Mouse (Mus musculus): ENCODE data around the gene Pigk.
A peak's percentile ranks its signal among the peaks of the same experiment; 100 is the strongest.

Gene Pigk

GRCm38 (mm10) chr3:152733011-152733410 is 19.1 kb downstream of the Pigk start:
- DNase-seq = no peak

GRCm38 (mm10) chr3:152733513-152733912 is 19.6 kb downstream of the Pigk start:
- DNase-seq = no peak

GRCm38 (mm10) chr3:152734100-152734499 is 20.2 kb downstream of the Pigk start:
- DNase-seq = no peak

DNA sequence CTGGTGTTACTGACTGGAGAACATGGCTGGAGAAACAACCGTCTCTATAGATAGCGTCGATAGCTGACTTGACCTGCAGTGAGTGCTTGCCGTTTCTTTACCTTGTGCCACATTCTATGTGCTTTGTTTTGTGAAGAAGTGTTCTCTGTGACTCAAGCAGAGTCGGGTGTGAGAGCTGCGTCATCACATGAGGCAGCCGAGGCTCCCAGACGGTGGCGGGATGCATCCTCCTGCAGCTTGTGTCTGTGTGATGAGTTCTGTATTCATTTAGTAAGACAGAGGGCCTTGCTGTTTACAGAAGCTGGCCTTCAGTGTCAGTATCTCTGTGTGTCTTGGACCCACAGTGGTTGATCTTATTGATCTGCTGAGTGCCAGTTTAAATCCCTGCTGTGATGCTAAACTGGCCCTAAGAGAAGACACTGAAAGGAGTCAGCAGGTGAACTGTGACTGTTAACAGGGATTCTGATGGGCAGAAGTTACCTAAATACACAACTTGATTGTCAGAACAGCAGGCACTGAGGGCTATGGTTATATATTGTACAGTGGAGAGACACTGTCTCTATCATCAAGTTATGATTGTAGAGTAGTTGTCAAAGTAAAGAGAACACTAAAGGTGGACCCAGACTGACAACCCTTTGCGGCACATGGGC is 21.8 kb downstream of the Pigk start:
- DNase-seq = no peak

DNA sequence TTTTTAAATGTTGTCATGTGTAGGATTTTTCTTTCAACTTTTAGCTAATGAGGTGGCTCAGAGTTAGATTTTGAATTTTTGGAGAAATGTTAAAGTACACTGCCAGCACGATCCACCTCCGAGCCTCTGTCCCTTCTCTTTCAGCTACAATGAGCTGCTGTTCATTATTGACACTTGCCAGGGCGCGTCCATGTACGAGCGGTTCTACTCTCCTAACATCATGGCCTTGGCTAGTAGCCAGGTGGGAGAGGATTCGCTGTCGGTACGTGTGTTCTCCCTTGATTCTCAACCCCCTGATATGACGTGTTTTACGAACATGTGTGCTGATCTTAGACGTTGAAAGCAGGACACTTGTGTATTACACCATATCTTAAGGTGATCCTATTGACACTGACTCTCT is 30.4 kb downstream of the Pigk start:
- DNase-seq = no peak

- DNase-seq = no peak
Measured at GRCm38 (mm10) chr3:152745611-152746010, 31.7 kb downstream of the Pigk start.

- DNase-seq = peak in 1 of 2 experiments; percentile 29
Measured at GRCm38 (mm10) chr3:152749461-152749871, 35.6 kb downstream of the Pigk start.

- DNase-seq = no peak
Measured at GRCm38 (mm10) chr3:152749881-152750280, 36.0 kb downstream of the Pigk start.

DNA sequence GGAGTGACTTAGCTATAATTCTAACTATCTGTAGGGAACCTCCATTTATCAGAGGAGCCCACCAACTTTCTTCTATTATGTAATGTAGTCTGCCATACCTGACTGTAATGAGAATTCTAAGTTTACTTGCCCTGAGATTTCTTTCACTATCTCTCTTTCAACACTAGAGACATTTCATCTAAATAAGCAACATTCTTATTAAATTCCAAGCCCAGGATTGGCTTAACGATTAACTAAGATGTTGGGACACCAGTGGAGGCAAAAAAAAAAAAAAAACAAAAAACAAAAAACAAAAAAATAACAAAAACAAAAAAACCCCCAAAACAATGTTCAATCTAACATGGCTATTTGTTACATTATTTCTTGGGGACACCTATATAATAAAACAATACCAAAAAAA is 39.0 kb downstream of the Pigk start:
- DNase-seq = no peak

GRCm38 (mm10) chr3:152753345-152753744 is 39.4 kb downstream of the Pigk start:
- no peak for DNase-seq

GRCm38 (mm10) chr3:152753920-152754764 is 40.2 kb downstream of the Pigk start:
- DNase-seq = no peak

GRCm38 (mm10) chr3:152755515-152755914 is 41.6 kb downstream of the Pigk start:
- no peak for DNase-seq

- no peak for DNase-seq
Measured at GRCm38 (mm10) chr3:152756896-152757295, 43.0 kb downstream of the Pigk start.

DNA sequence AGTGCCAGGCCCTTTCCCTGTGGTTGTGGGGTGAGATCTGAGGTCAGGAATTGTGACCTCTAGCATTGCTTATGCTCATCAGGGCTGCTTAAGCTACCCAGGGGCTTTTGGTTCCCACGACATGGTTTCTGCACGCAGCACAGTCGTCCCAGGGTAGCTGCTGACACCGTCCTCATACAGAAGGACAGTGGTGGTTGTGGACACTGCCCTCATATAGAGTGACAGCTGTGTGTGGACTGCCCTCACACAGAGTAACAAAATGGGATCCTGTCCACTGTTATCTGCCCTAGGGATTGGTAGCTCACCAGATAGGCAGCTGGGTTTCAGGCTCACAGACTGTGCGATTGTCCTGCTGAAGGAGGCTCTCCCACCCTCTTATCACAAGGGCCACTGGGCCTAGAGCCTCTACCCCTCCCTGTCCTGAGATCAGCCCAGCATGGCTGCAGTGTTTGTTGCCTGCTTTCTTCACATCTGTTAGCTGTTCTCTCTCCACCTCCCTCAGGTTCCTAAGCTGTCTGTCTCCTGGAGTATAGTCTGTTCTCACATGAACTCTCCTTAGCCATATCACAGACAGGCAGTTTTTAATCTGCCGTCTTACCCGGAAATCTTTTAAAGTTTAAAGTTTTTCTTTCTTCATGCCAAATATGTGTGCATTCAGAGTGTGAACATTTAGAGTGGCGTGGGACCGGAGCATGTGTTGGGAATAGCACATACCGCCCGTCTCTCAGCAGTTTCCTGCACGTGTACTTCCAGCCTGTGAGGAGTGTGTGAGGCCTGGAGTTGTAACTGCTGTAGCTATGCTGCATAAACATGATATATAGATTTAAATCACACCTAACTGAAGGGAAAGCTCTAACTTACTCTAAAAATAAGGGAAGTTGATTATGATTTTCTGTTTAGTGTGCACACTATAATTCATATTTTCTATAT is 43.8 kb downstream of the Pigk start:
- DNase-seq = no peak

DNA sequence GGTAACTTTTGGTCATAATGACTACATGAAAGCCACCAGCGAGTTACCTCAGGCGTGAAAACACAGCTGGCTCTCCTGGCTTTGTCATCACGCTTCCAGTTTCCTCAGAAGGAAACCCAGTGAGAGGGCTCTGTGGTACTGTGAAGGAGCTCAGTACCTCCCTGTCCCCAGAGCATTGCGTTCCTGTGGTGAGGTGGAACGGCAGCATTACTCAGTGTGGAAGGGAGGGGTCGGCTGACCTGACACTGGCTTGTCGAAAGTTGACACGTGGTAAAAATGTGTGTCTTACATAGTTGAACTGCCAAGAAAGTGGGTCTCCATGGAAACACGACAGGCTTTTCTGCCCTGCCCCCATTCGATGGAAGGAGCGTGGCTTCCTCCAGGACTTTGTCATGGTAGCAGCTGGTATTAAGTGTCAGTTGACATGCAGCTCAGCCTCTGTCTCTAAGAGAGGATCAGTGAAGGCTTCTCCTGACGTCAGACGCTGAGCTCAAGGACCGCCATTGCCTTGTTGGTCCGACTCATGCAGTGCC is 44.7 kb downstream of the Pigk start:
- DNase-seq = no peak

DNA sequence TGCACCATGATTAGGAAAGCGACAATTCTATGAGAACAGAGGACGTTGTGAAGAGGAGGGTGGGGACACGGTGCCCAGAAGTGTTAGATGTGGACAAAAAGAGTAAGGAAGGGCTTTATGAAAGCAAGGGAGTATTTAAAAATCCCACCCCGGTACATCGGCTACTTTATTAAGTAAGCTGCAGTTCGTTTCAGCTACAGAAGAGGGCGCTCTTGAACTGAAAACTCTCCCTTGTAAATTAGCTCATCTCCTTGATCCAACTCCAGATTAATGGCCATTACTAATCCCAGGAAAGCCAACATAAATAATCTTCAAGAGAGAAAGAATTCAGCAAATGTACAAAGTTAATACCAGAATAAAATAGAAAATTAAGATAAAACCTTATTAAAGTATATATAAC is 47.2 kb downstream of the Pigk start:
- peak; percentile 61 to 63 for DNase-seq

DNA sequence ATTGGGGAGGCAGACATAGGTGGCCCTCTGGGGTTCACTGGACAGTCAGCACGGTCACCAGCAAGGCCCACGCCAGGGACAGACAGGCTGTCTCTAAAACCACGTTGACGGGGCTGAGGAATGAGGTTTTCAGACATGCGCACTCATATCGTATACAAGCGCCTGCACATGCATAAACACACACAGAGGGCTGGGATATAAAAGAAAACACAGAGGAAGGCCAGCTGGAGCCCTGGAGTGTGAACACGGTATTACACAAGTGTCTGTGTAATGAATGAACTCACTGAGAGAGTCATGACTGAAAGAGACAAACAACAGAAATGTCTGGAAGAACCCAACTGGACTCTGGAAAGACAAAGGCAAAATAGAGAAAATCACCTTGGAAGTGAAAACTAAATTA is 47.8 kb downstream of the Pigk start:
- DNase-seq = peak; percentile 4 to 29

- no peak for DNase-seq
Measured at GRCm38 (mm10) chr3:152762302-152762701, 48.4 kb downstream of the Pigk start.

DNA sequence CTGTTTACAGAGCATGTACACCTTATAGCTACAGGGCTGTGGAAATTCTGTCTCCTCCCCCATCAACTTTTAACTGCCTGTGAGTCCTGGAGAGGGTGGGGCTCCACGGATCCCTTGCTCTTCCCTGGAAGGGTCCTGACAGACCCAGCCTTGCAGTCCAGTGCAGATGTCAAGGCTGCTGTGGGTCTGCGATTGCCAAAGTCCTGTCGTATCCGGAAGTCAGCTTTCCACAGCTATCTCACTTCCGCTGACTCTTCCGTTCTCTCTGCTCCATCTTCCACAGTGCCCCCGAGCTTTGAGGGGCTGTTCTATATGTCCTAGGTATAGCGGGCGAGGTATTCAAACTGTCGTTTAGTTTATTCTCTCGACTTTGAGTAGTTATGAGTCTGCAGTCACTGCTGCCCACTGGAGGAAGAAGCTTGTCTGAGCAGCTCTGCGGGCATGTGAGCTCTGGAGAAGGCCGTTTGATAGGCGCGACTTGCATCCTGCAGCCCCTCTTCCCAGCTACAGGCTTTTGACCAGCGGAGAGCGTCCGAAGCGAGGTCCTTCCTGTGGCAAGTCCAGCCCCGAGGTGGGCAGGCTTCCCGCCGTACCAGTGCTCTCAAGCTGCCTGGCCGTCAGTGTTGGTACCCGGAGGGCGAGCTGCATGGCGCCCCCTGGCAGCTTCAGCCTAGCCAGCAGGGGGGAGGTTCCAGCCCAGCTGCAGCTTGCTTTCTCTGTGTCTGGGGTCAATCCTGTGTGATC is 49.4 kb downstream of the Pigk start:
- DNase-seq = peak; percentile 70 to 80

DNA sequence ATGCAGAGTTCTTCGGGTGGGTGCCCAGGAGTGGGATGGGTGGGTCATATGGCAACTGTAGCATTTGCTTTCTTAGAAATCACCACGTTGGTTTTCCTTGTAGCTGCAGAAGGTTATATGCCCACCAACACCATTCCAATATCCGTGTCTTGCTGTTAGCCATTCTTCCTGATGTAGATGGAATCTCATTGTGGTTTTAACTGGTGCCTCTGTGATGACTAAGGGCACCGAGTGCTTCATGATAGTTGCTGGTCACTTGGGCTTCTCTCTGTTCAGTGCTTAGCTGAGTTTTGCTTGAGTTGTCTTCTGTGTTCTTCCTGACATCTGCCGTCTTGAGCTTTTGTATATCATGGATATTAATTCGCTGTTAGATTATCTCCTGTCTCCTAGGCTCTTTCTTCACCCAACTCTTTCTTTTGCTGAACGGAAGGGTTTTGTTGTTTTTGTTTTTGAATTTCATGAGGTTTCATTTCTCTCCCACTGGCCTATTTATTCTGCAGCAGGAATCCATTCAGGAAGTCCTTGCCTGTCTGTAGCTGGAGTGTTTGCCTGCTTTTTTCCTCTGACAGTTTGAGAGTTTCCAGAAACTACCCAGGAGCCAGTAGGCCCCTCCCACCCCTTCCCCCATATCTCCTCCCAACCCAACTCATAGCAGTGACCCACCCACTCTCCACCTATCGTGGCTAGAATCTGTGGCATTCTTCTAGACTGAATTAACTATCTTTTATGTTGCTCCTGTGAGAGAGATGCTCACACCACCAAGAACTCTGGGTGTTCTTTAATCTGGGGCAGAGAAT is 50.8 kb downstream of the Pigk start:
- no peak for DNase-seq

DNA sequence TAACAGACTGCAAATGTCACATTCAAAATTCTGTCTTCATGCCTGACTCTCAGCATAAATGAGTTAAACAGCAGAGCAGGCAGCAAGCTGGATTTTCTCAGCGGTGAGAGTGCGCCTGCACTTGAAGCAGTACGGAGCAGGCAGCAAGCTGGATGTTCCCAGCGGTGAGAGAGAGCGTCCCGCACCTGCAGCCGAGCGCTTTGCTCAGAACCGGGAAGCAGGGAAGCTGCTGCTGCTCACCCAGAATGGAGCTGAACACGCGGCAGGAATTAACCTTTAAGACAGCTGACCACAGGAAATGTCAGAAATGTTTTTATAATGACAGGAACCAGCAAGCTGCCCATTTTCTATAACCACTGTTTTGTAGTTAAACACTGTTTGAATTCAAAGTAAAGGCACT is 53.6 kb downstream of the Pigk start:
- DNase-seq = no peak

Data from kidney, postnatal 4 days (tissue).